Comparison of ENCODE assay signal across 10 mouse cellular contexts in genomic region chr8:34573007-34573881, GRCm38 (mm10).
DNase-seq lines count a peak whose midpoint lies in the region; ATAC-seq and TF ChIP-seq lines count a peak whose summit lies in the region.
"Had no signal": no experiment of that assay in that cellular context is flagged by ENCODE, and none has a peak within 500 bp of the region (broad histone marks: within the 10 kb centered on the region; RNA-seq: fewer than 3 reads in every experiment).

No protein-coding gene starts in this region.

- no peak; the same call in 1 of the 2 replicates for ATAC-seq in hindbrain, embryonic 11.5 days (ENCODE audit: low FRiP score)
- ATAC-seq in hindbrain, embryonic 13.5 days (ENCODE audit: low FRiP score) = no peak
- ATAC-seq in kidney, postnatal 0 days (replicated peaks; ENCODE audit: low FRiP score, low read depth) = no peak

- TF ChIP-seq CTCF in kidney, postnatal 0 days (IDR thresholded peaks at IDR 0.05; ENCODE audit: low read depth) = no peak

- no peaks in the 10 kb centered on the region for H3K4me1 ChIP-seq in hindbrain, embryonic 11.5 days (replicated peaks; ENCODE audit: control insufficient read depth, insufficient read depth, low read length)
- H3K4me1 ChIP-seq in hindbrain, embryonic 13.5 days (replicated peaks) = peaks cover 5% of the 10 kb centered on the region
- no peaks in the 10 kb centered on the region for H3K4me1 ChIP-seq in kidney, postnatal 0 days (replicated peaks; ENCODE audit: insufficient read depth, low read length)
- H3K4me1 ChIP-seq: hindbrain, embryonic 15.5 days had no signal

- no peak overlapping the region for H3K4me2 ChIP-seq in hindbrain, embryonic 11.5 days (replicated peaks; ENCODE audit: low read depth, low read length)
- H3K4me2 ChIP-seq in hindbrain, embryonic 13.5 days = no peak overlapping the region
- no peak overlapping the region for H3K4me2 ChIP-seq in kidney, postnatal 0 days (ENCODE audit: low read length)
- H3K4me2 ChIP-seq: hindbrain, embryonic 15.5 days had no signal

- DNase-seq in hindbrain, embryonic 11.5 days (ENCODE audit: low spot score) = peak; percentile 35
- DNase-seq in adrenal gland, postnatal 36 days = peak; percentile 47 to 50
- peak; percentile 65 for DNase-seq in kidney, postnatal 0 days (ENCODE audit: low spot score)
- DNase-seq in lung, postnatal 25 days (ENCODE audit: low spot score) = peak; percentile 89
- DNase-seq in layer of hippocampus, adult 9-11 months = no peak
- DNase-seq in ovary, postnatal 14 days (ENCODE audit: low spot score) = no peak
- no peak for DNase-seq in layer of hippocampus, adult 9-10 months (ENCODE audit: low spot score)

- no peak overlapping the region for H3K27ac ChIP-seq in hindbrain, embryonic 11.5 days (ENCODE audit: low read depth, low read length)
- no peak overlapping the region for H3K27ac ChIP-seq in hindbrain, embryonic 13.5 days
- peak overlapping the region; percentile 66 for H3K27ac ChIP-seq in kidney, postnatal 0 days
- H3K27ac ChIP-seq: hindbrain, embryonic 15.5 days had no signal

- H3K36me3 ChIP-seq in hindbrain, embryonic 11.5 days (ENCODE audit: control insufficient read depth, insufficient read depth, low read length) = no peaks in the 10 kb centered on the region
- no peaks in the 10 kb centered on the region for H3K36me3 ChIP-seq in hindbrain, embryonic 13.5 days
- no peaks in the 10 kb centered on the region for H3K36me3 ChIP-seq in kidney, postnatal 0 days (ENCODE audit: insufficient read depth, low read length)
- H3K36me3 ChIP-seq: hindbrain, embryonic 15.5 days had no signal

- H3K9me3 ChIP-seq in hindbrain, embryonic 11.5 days (ENCODE audit: control insufficient read depth, low read length) = no peaks in the 10 kb centered on the region
- H3K9me3 ChIP-seq in hindbrain, embryonic 13.5 days = 0 out of 2 replicates have a peak, but pooled peaks cover 3% of the 10 kb centered on the region
- no peaks in the 10 kb centered on the region for H3K9me3 ChIP-seq in kidney, postnatal 0 days (replicated peaks; ENCODE audit: low read length)
- H3K9me3 ChIP-seq: hindbrain, embryonic 15.5 days had no signal

- no peaks in the 10 kb centered on the region for H3K27me3 ChIP-seq in hindbrain, embryonic 11.5 days (ENCODE audit: control insufficient read depth, insufficient read depth, low read length)
- no peaks in the 10 kb centered on the region for H3K27me3 ChIP-seq in hindbrain, embryonic 13.5 days
- H3K27me3 ChIP-seq in kidney, postnatal 0 days (ENCODE audit: insufficient read depth, low read length) = no peaks in the 10 kb centered on the region
- H3K27me3 ChIP-seq: hindbrain, embryonic 15.5 days had no signal

- H3K9ac ChIP-seq in hindbrain, embryonic 11.5 days (ENCODE audit: low read depth, low read length) = no peak overlapping the region
- H3K9ac ChIP-seq in hindbrain, embryonic 13.5 days = no peak overlapping the region
- H3K9ac ChIP-seq in kidney, postnatal 0 days (ENCODE audit: low read depth, low read length) = no peak overlapping the region
- H3K9ac ChIP-seq: hindbrain, embryonic 15.5 days had no signal

- no peak overlapping the region for H3K4me3 ChIP-seq in hindbrain, embryonic 11.5 days (ENCODE audit: low read depth, low read length)
- no peak overlapping the region for H3K4me3 ChIP-seq in hindbrain, embryonic 13.5 days
- H3K4me3 ChIP-seq in kidney, postnatal 0 days (replicated peaks; ENCODE audit: low read depth, low read length) = no peak overlapping the region
- H3K4me3 ChIP-seq: erythroblast, embryonic 14.5 days; hindbrain, embryonic 15.5 days had no signal

- WGBS in hindbrain, embryonic 11.5 days = 51% methylated on average over 9 of the region's 9 CpGs
- 57% methylated on average over 9 of the region's 9 CpGs for WGBS in hindbrain, embryonic 13.5 days
- 45% methylated on average over 9 of the region's 9 CpGs for WGBS in kidney, postnatal 0 days

Comparison
In these comparisons a context has a peak if more than half of its experiments do, and no peak if none do; other contexts are left out.
1. DNase-seq: peak in hindbrain, embryonic 11.5 days (single experiment), adrenal gland, postnatal 36 days (2 of 2), kidney, postnatal 0 days (single experiment) and lung, postnatal 25 days (single experiment); none in layer of hippocampus, adult 9-11 months (single experiment), ovary, postnatal 14 days (single experiment) and layer of hippocampus, adult 9-10 months (single experiment).